Mouse (Mus musculus): Measurements from ENCODE around the gene Ehf. TPM values are rescaled to one million over a fixed set of nuclear protein-coding genes. Genes with fewer than 3 reads are reported as not detected.

Gene Ehf
- polyA plus RNA-seq, 1 experiment: not detected

DNA sequence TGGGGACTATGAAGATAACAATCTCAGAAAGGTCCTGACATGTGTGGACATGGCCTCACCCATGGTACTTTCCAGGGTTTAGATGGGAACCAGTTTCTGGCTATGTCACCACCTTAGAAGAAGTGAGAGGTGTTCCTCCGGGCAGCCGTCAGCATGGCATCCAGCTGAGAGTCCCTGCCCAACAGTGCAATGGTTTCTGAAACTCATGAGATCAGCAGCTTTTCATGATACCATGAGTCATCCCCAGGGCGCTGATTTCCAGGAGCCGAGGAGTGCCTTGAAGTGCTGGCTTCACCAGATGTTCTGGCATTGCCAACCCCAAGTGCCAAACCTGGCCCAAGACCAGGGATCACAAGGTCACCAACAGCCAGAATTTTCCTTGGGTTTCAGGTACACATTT, 64.0 kb downstream of the Ehf start:
- TF ChIP-seq CTCF (IDR thresholded peaks at IDR 0.05; ENCODE audit: low read depth, low read length): no peak
- TF ChIP-seq POLR2A (IDR thresholded peaks at IDR 0.05; ENCODE audit: borderline replicate concordance, low read depth, low read length): no peak
- H3K27ac ChIP-seq (ENCODE audit: insufficient read depth, low read depth, low read length): no peak overlapping the region
- no peaks in the 10 kb centered on the region for H3K4me1 ChIP-seq (ENCODE audit: control insufficient read depth, insufficient read depth, low read length)
- H3K4me3 ChIP-seq (ENCODE audit: insufficient read depth, low read length): no peak overlapping the region

GRCm38 (mm10) chr2:103226781-103227180, 76.3 kb downstream of the Ehf start:
- Histone ChIP-seq H3K27ac (ENCODE audit: insufficient read depth, low read depth, low read length) (no peak overlapping the region), H3K4me1 (ENCODE audit: control insufficient read depth, insufficient read depth, low read length) (no peaks in the 10 kb centered on the region), H3K4me3 (ENCODE audit: insufficient read depth, low read length) (no peak overlapping the region)
- TF ChIP-seq CTCF (IDR thresholded peaks at IDR 0.05; ENCODE audit: low read depth, low read length): no peak
- no peak for TF ChIP-seq POLR2A (IDR thresholded peaks at IDR 0.05; ENCODE audit: borderline replicate concordance, low read depth, low read length)

DNA sequence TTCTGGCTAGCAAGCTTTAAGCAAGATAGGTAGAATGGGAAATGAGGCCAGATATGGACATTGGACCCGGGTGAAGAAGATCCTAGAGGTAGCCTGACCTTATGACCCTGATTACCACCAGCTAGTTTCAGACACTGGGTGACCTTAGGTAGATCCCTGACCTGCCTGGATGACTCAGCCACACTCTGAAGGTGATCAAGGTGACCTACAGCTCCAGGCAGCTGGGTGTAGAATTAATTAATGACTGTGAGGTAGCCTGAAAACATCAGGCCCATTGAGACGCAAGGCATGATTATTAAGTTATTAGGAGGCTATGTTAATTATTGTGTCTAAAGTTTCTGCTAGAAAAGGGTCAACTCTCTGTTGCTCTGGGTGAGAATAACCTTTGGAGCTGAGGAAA, 82.2 kb downstream of the Ehf start:
- TF ChIP-seq POLR2A (IDR thresholded peaks at IDR 0.05; ENCODE audit: borderline replicate concordance, low read depth, low read length) (no peak), CTCF (IDR thresholded peaks at IDR 0.05; ENCODE audit: low read depth, low read length) (no peak)
- Histone ChIP-seq H3K4me3 (ENCODE audit: insufficient read depth, low read length) (no peak overlapping the region), H3K27ac (ENCODE audit: insufficient read depth, low read depth, low read length) (no peak overlapping the region), H3K4me1 (ENCODE audit: control insufficient read depth, insufficient read depth, low read length) (no peaks in the 10 kb centered on the region)

GRCm38 (mm10) chr2:103218323-103218722, 84.8 kb downstream of the Ehf start:
- no peak overlapping the region for H3K4me3 ChIP-seq (ENCODE audit: insufficient read depth, low read length)
- H3K27ac ChIP-seq (ENCODE audit: insufficient read depth, low read depth, low read length): no peak overlapping the region
- TF ChIP-seq POLR2A (IDR thresholded peaks at IDR 0.05; ENCODE audit: borderline replicate concordance, low read depth, low read length) (no peak), CTCF (IDR thresholded peaks at IDR 0.05; ENCODE audit: low read depth, low read length) (no peak)

GRCm38 (mm10) chr2:103215801-103216200, 87.3 kb downstream of the Ehf start:
- Histone ChIP-seq H3K4me3 (ENCODE audit: insufficient read depth, low read length) (no peak overlapping the region), H3K27ac (ENCODE audit: insufficient read depth, low read depth, low read length) (no peak overlapping the region), H3K4me1 (ENCODE audit: control insufficient read depth, insufficient read depth, low read length) (no peaks in the 10 kb centered on the region)
- TF ChIP-seq CTCF (IDR thresholded peaks at IDR 0.05; ENCODE audit: low read depth, low read length) (no peak), POLR2A (IDR thresholded peaks at IDR 0.05; ENCODE audit: borderline replicate concordance, low read depth, low read length) (no peak)

More at GRCm38 (mm10) chr2:103218323-103218722, 84.8 kb downstream of the Ehf start:
- no peaks in the 10 kb centered on the region for H3K4me1 ChIP-seq (ENCODE audit: control insufficient read depth, insufficient read depth, low read length)

- no peak overlapping the region for H3K4me3 ChIP-seq (ENCODE audit: insufficient read depth, low read length)
- H3K27ac ChIP-seq (ENCODE audit: insufficient read depth, low read depth, low read length): no peak overlapping the region
- no peaks in the 10 kb centered on the region for H3K4me1 ChIP-seq (ENCODE audit: control insufficient read depth, insufficient read depth, low read length)
- TF ChIP-seq POLR2A (IDR thresholded peaks at IDR 0.05; ENCODE audit: borderline replicate concordance, low read depth, low read length) (no peak), CTCF (IDR thresholded peaks at IDR 0.05; ENCODE audit: low read depth, low read length) (no peak)
These were observed 88.2 kb downstream of the Ehf start for GRCm38 (mm10) chr2:103214861-103215260.

GRCm38 (mm10) chr2:103213547-103213946, 89.5 kb downstream of the Ehf start:
- no peak overlapping the region for H3K27ac ChIP-seq (ENCODE audit: insufficient read depth, low read depth, low read length)
- TF ChIP-seq POLR2A (IDR thresholded peaks at IDR 0.05; ENCODE audit: borderline replicate concordance, low read depth, low read length) (no peak), CTCF (IDR thresholded peaks at IDR 0.05; ENCODE audit: low read depth, low read length) (no peak)
- H3K4me1 ChIP-seq (ENCODE audit: control insufficient read depth, insufficient read depth, low read length): no peaks in the 10 kb centered on the region

More at GRCm38 (mm10) chr2:103213547-103213946, 89.5 kb downstream of the Ehf start:
- no peak overlapping the region for H3K4me3 ChIP-seq (ENCODE audit: insufficient read depth, low read length)

Other genes with a start within 250 kb of the Ehf start
- 9.8 and 12.2 TPM in 2 replicates for gene Pdhx, start 229.8 kb downstream of the Ehf start, polyA plus RNA-seq (2012; ENCODE audit: insufficient read depth, insufficient read length, missing spikeins)
- 44.1 and 51.4 TPM in 2 replicates for gene Apip, start 229.6 kb downstream of the Ehf start, polyA plus RNA-seq (2012; ENCODE audit: insufficient read depth, insufficient read length, missing spikeins)
- not detected in 2 replicates for gene Elf5, start 108.4 kb upstream of the Ehf start, polyA plus RNA-seq (2012; ENCODE audit: insufficient read depth, insufficient read length, missing spikeins)
- gene Cat, start 181.9 kb upstream of the Ehf start, polyA plus RNA-seq (2012; ENCODE audit: insufficient read depth, insufficient read length, missing spikeins): 577 and 608 TPM in 2 replicates